Mouse (Mus musculus) C2C12 (cell line): ENCODE results near the gene Tiam2.

Experiments used
- CEBPB ChIP-seq: IDR thresholded peaks from one replicate; pipeline ENCODE4 v1.6.1; 2011; ENCODE audit warnings: low read depth, mild to moderate bottlenecking, control low read depth, moderate library complexity
- CTCF ChIP-seq: IDR thresholded peaks from one replicate; pipeline ENCODE4 v1.5.1; 2011; ENCODE audit not compliant: control insufficient read depth, insufficient read depth, insufficient read length
- MAX ChIP-seq: IDR thresholded peaks from one replicate; pipeline ENCODE4 v1.6.1; 2011; ENCODE audit warnings: mild to moderate bottlenecking, control low read depth
- MYOD1 ChIP-seq: IDR thresholded peaks from one replicate; pipeline ENCODE4 v1.6.1; 2011; ENCODE audit warnings: low read depth; ENCODE audit not compliant: control insufficient read depth, insufficient read length
- MYOG ChIP-seq: IDR thresholded peaks from one replicate; pipeline ENCODE4 v1.6.1; 2011; ENCODE audit not compliant: control insufficient read depth, insufficient read length; ENCODE audit errors: extremely low read depth
- USF1 ChIP-seq: IDR thresholded peaks from one replicate; pipeline ENCODE4 v1.6.1; 2011; ENCODE audit warnings: low read depth, mild to moderate bottlenecking, control low read depth, moderate library complexity

- no peak for TF ChIP-seq CTCF
- no peak for TF ChIP-seq MAX
- TF ChIP-seq USF1 = no peak
- no peak for TF ChIP-seq CEBPB
- TF ChIP-seq MYOD1 = no peak
- TF ChIP-seq MYOG = no peak
These were observed 962 bp downstream of the Tiam2 start for GRCm38 (mm10) chr17:3327335-3327734.
